Mouse (Mus musculus) MEL (cell line): ENCODE data around the gene Hspa4l. TPM values are rescaled to one million over a fixed set of nuclear protein-coding genes. Genes with fewer than 3 reads are reported as not detected.

Source experiments
- DNase-seq: peaks from one replicate; pipeline ENCODE4 v3.0.0; 2011; ENCODE audit warnings: low read depth, low spot score
- H3K27ac ChIP-seq: 2 replicates; pipeline ENCODE4 v1.5.1; 2012; ENCODE audit warnings: low read depth, mild to moderate bottlenecking, control low read depth, low read length, moderate library complexity; ENCODE audit not compliant: control insufficient read depth
- H3K27me3 ChIP-seq, 2 experiments: fragments of 150-350 bp in 1 of 2; sonication (generic) in 1 of 2; 2 replicates each; pipeline ENCODE4 v1.6.1; 2012; ENCODE audit warnings: low read length in 2 of 2, mild to moderate bottlenecking in 2 of 2, improper control_type of control experiment in 1 of 2, moderate library complexity in 1 of 2; ENCODE audit not compliant: insufficient read depth in 2 of 2, control insufficient read depth in 1 of 2
- H3K36me3 ChIP-seq, 2 experiments: 2 replicates each; pipeline ENCODE4 v1.6.1; 2012 to 2014; ENCODE audit warnings: low read length in 2 of 2, improper control_type of control experiment in 1 of 2, inconsistent platforms in 1 of 2, mild to moderate bottlenecking in 1 of 2; ENCODE audit not compliant: insufficient read depth in 2 of 2, control insufficient read depth in 1 of 2
- H3K4me1 ChIP-seq, 2 experiments: fragments of 150-350 bp in 1 of 2; sonication (generic) in 1 of 2; 2 replicates each; pipeline ENCODE4 v1.6.1; 2012; ENCODE audit warnings: low read length in 2 of 2, improper control_type of control experiment in 1 of 2, mild to moderate bottlenecking in 1 of 2; ENCODE audit not compliant: insufficient read depth in 2 of 2, control insufficient read depth in 1 of 2
- H3K4me3 ChIP-seq, 2 experiments: fragments of 150-350 bp in 1 of 2; sonication (generic) in 1 of 2; 2 replicates each; pipeline ENCODE4 v1.5.1; 2012; ENCODE audit warnings: low read depth in 2 of 2, low read length in 2 of 2, mild to moderate bottlenecking in 2 of 2, moderate library complexity in 2 of 2, control low read depth in 1 of 2, improper control_type of control experiment in 1 of 2; ENCODE audit not compliant: control insufficient read depth in 1 of 2, insufficient read depth in 1 of 2
- H3K79me2 ChIP-seq: 2 replicates; pipeline ENCODE4 v1.6.1; 2012; ENCODE audit warnings: mild to moderate bottlenecking, low read length, moderate library complexity; ENCODE audit not compliant: control insufficient read depth, poor library complexity, insufficient read depth
- H3K9ac ChIP-seq: 2 replicates; pipeline ENCODE4 v1.6.1; 2012; ENCODE audit warnings: low read depth, mild to moderate bottlenecking, control low read depth, low read length, moderate library complexity; ENCODE audit not compliant: control insufficient read depth, poor library complexity, severe bottlenecking
- H3K9me3 ChIP-seq: fragments of 150-350 bp; sonication (generic); replicated peaks from 2 replicates; pipeline ENCODE4 v1.6.1; 2012; ENCODE audit warnings: mild to moderate bottlenecking, low read length, improper control_type of control experiment, moderate library complexity; ENCODE audit not compliant: insufficient read depth
- BHLHE40 ChIP-seq: IDR thresholded peaks from 2 replicates; pipeline ENCODE4 v1.6.1; 2012; ENCODE audit warnings: low read depth, mild to moderate bottlenecking, inconsistent platforms, low read length, improper control_type of control experiment, borderline replicate concordance
- CHD1 ChIP-seq: IDR thresholded peaks from 2 replicates; pipeline ENCODE4 v1.6.1; 2012; ENCODE audit warnings: low read depth, mild to moderate bottlenecking, inconsistent platforms, low read length, improper control_type of control experiment
- CTCF ChIP-seq, 3 experiments: IDR thresholded peaks in 2 of 3; conservative IDR thresholded peaks in 1 of 3; 2 replicates each; pipeline ENCODE4 v1.5.1; 2011 to 2012; ENCODE audit warnings: low read length in 3 of 3, low read depth in 2 of 3, mild to moderate bottlenecking in 2 of 3, improper control_type of control experiment in 1 of 3, inconsistent platforms in 1 of 3, mixed read lengths in 1 of 3, moderate library complexity in 1 of 3; ENCODE audit not compliant: control insufficient read depth in 1 of 3, insufficient read depth in 1 of 3, poor library complexity in 1 of 3, severe bottlenecking in 1 of 3
- E2F4 ChIP-seq: IDR thresholded peaks from 2 replicates; pipeline ENCODE4 v1.6.1; 2011; ENCODE audit warnings: low read depth, low read length, improper control_type of control experiment, borderline replicate concordance
- ELF1 ChIP-seq: IDR thresholded peaks from 2 replicates; pipeline ENCODE4 v1.6.1; 2014; ENCODE audit warnings: low read depth, mild to moderate bottlenecking, inconsistent platforms, low read length, improper control_type of control experiment, moderate library complexity
- EP300 ChIP-seq, 2 experiments: IDR thresholded peaks; 2 replicates each; pipeline ENCODE4 v1.6.1; 2011; ENCODE audit warnings: improper control_type of control experiment in 2 of 2, low read length in 2 of 2, low read depth in 1 of 2, mild to moderate bottlenecking in 1 of 2
- ETS1 ChIP-seq: IDR thresholded peaks from 2 replicates; pipeline ENCODE4 v1.6.1; 2012; ENCODE audit warnings: low read depth, mild to moderate bottlenecking, inconsistent platforms, low read length, improper control_type of control experiment, moderate library complexity
- GABPA ChIP-seq: IDR thresholded peaks from 2 replicates; pipeline ENCODE4 v1.6.1; 2012; ENCODE audit warnings: low read depth, mild to moderate bottlenecking, inconsistent platforms, low read length, improper control_type of control experiment, moderate library complexity
- GATA1 ChIP-seq: IDR thresholded peaks from 2 replicates; pipeline ENCODE4 v1.6.1; 2011; ENCODE audit warnings: low read depth, low read length, improper control_type of control experiment
- HCFC1 ChIP-seq: IDR thresholded peaks from 2 replicates; pipeline ENCODE4 v1.6.1; 2012; ENCODE audit warnings: low read depth, mild to moderate bottlenecking, inconsistent platforms, low read length, improper control_type of control experiment, moderate library complexity
- JUND ChIP-seq: IDR thresholded peaks from 2 replicates; pipeline ENCODE4 v1.6.1; 2011; ENCODE audit warnings: low read depth, mild to moderate bottlenecking, improper control_type of control experiment, low read length
- KAT2A ChIP-seq: conservative IDR thresholded peaks from 2 replicates; pipeline ENCODE4 v1.6.1; 2012; ENCODE audit warnings: low read depth, low read length, improper control_type of control experiment, inconsistent platforms
- MAFK ChIP-seq: IDR thresholded peaks from 2 replicates; pipeline ENCODE4 v1.6.1; 2011; ENCODE audit warnings: low read depth, mild to moderate bottlenecking, low read length, improper control_type of control experiment, borderline replicate concordance
- MAX ChIP-seq: IDR thresholded peaks from 2 replicates; pipeline ENCODE4 v1.6.1; 2011; ENCODE audit warnings: low read length, improper control_type of control experiment
- MAZ ChIP-seq: IDR thresholded peaks from 2 replicates; pipeline ENCODE4 v1.6.1; 2012; ENCODE audit warnings: low read depth, mild to moderate bottlenecking, inconsistent platforms, low read length, improper control_type of control experiment
- MXI1 ChIP-seq: IDR thresholded peaks from 2 replicates; pipeline ENCODE4 v1.6.1; 2011; ENCODE audit warnings: mild to moderate bottlenecking, low read depth, low read length, improper control_type of control experiment
- MYB ChIP-seq: IDR thresholded peaks from 2 replicates; pipeline ENCODE4 v1.6.1; 2011; ENCODE audit warnings: mild to moderate bottlenecking, low read depth, low read length, improper control_type of control experiment
- MYC ChIP-seq: IDR thresholded peaks from 2 replicates; pipeline ENCODE4 v1.6.1; 2011; ENCODE audit warnings: low read depth, mild to moderate bottlenecking, low read length, improper control_type of control experiment, moderate library complexity
- NELFE ChIP-seq: IDR thresholded peaks from 2 replicates; pipeline ENCODE4 v1.6.1; 2011; ENCODE audit warnings: low read depth, low read length, improper control_type of control experiment
- NRF1 ChIP-seq: IDR thresholded peaks from 2 replicates; pipeline ENCODE4 v1.6.1; 2014; ENCODE audit warnings: low read depth, mild to moderate bottlenecking, inconsistent platforms, low read length, improper control_type of control experiment, moderate library complexity; ENCODE audit not compliant: poor library complexity, insufficient read depth, severe bottlenecking
- POLR2A ChIP-seq, 2 experiments: IDR thresholded peaks; 2 replicates each; pipeline ENCODE4 v1.6.1; 2011 to 2012; ENCODE audit warnings: low read length in 2 of 2, mild to moderate bottlenecking in 2 of 2, control low read depth in 1 of 2, improper control_type of control experiment in 1 of 2, low read depth in 1 of 2, moderate library complexity in 1 of 2; ENCODE audit not compliant: control insufficient read depth in 1 of 2, insufficient read depth in 1 of 2, poor library complexity in 1 of 2
- POLR2AphosphoS2 ChIP-seq: IDR thresholded peaks from 2 replicates; pipeline ENCODE4 v1.6.1; 2011; ENCODE audit warnings: low read length, improper control_type of control experiment
- POLR2AphosphoS5 ChIP-seq: IDR thresholded peaks from 2 replicates; pipeline ENCODE4 v1.6.1; 2012; ENCODE audit warnings: low read depth, borderline replicate concordance, mild to moderate bottlenecking, inconsistent platforms, low read length, moderate library complexity, mixed read lengths
- RAD21 ChIP-seq: IDR thresholded peaks from 2 replicates; pipeline ENCODE4 v1.6.1; 2011; ENCODE audit warnings: mild to moderate bottlenecking, low read depth, low read length, improper control_type of control experiment
- RCOR1 ChIP-seq: IDR thresholded peaks from 2 replicates; pipeline ENCODE4 v1.6.1; 2012; ENCODE audit warnings: low read depth, mild to moderate bottlenecking, inconsistent platforms, low read length, improper control_type of control experiment
- SMC3 ChIP-seq: IDR thresholded peaks from 2 replicates; pipeline ENCODE4 v1.6.1; 2011; ENCODE audit warnings: low read depth, low read length, improper control_type of control experiment
- TAL1 ChIP-seq: IDR thresholded peaks from 2 replicates; pipeline ENCODE4 v1.6.1; 2012; ENCODE audit warnings: mild to moderate bottlenecking, inconsistent platforms, low read length, moderate library complexity, mixed read lengths
- TBP ChIP-seq: IDR thresholded peaks from 2 replicates; pipeline ENCODE4 v1.8.0; 2011; ENCODE audit warnings: low read depth, low read length, improper control_type of control experiment
- TCF12 ChIP-seq: IDR thresholded peaks from 2 replicates; pipeline ENCODE4 v1.6.1; 2014; ENCODE audit warnings: low read depth, mild to moderate bottlenecking, inconsistent platforms, low read length, improper control_type of control experiment, moderate library complexity
- UBTF ChIP-seq: IDR thresholded peaks from 2 replicates; pipeline ENCODE4 v1.6.1; 2012; ENCODE audit warnings: low read depth, mild to moderate bottlenecking, inconsistent platforms, low read length, improper control_type of control experiment, moderate library complexity, borderline replicate concordance; ENCODE audit not compliant: insufficient read depth
- USF1 ChIP-seq: IDR thresholded peaks from 2 replicates; pipeline ENCODE4 v1.6.1; 2014; ENCODE audit warnings: low read depth, mild to moderate bottlenecking, inconsistent platforms, low read length, improper control_type of control experiment, moderate library complexity
- USF2 ChIP-seq, 2 experiments: IDR thresholded peaks; 2 replicates each; pipeline ENCODE4 v1.6.1; 2011 to 2012; ENCODE audit warnings: improper control_type of control experiment in 2 of 2, low read length in 2 of 2, borderline replicate concordance in 1 of 2, inconsistent platforms in 1 of 2, low read depth in 1 of 2, mild to moderate bottlenecking in 1 of 2; ENCODE audit not compliant: insufficient read depth in 1 of 2
- ZC3H11A ChIP-seq: IDR thresholded peaks from 2 replicates; pipeline ENCODE4 v1.6.1; 2012; ENCODE audit warnings: low read depth, mild to moderate bottlenecking, inconsistent platforms, low read length, improper control_type of control experiment
- ZMIZ1 ChIP-seq: IDR thresholded peaks from 2 replicates; pipeline ENCODE4 v1.6.1; 2012; ENCODE audit warnings: low read depth, mild to moderate bottlenecking, inconsistent platforms, low read length, improper control_type of control experiment, moderate library complexity
- ZNF384 ChIP-seq: IDR thresholded peaks from 2 replicates; pipeline ENCODE4 v1.6.1; 2012; ENCODE audit warnings: low read depth, mild to moderate bottlenecking, inconsistent platforms, low read length, improper control_type of control experiment
- polyA plus RNA-seq, 2 experiments: library from polyadenylated mRNA; stranded (reverse) in 1 of 2; unstranded in 1 of 2; fragments of >175 nt in 1 of 2; fragments of >200 nt in 1 of 2; gene quantifications; 2 replicates each; pipeline versions ENCODE4 v1.2.1 to v1.2.4; 2012; ENCODE audit warnings: low replicate concordance in 2 of 2, low read depth in 1 of 2; ENCODE audit not compliant: insufficient read length in 2 of 2, insufficient read depth in 1 of 2, missing spikeins in 1 of 2
- total RNA-seq: library from RNA; depleted of rRNA; stranded (reverse); fragments of 300-350 nt; gene quantifications from 2 replicates; pipeline ENCODE4 v1.2.3, GENCODE M21; 2012

The Hspa4l gene
- total and polyA plus RNA-seq, 3 experiments: 19.2 to 37.2 (median 35.7) TPM

GRCm38 (mm10) chr3:40744836-40745660 is 753 bp downstream of the Hspa4l start:
- Histone ChIP-seq H3K9me3 (no peaks in the 10 kb centered on the region), H3K9ac (peak overlapping the region; percentile 83), H3K79me2 (peaks cover 14% of the 10 kb centered on the region), H3K27me3 (no peaks in the 10 kb centered on the region), H3K4me3 (peak overlapping the region; percentile 88 to 100), H3K27ac (peak overlapping the region; percentile 69), H3K36me3 (peaks cover 0 to 21% of the 10 kb centered on the region in 2 experiments; a peak in 2 of 4 replicates), H3K4me1 (peaks cover 5 to 18% of the 10 kb centered on the region in 2 experiments)
- DNase-seq: peak; percentile 94
- TF ChIP-seq MXI1: peak; percentile 44
- no peak for TF ChIP-seq GABPA
- peak; percentile 66 for TF ChIP-seq ZMIZ1
- peak; percentile 55 for TF ChIP-seq NELFE
- peak; percentile 27 for TF ChIP-seq TCF12
- no peak for TF ChIP-seq USF1
- no peak for TF ChIP-seq TBP
- TF ChIP-seq HCFC1: peak; percentile 57; the same call in 1 of the 2 replicates
- TF ChIP-seq MAZ: peak; percentile 23; the same call in 1 of the 2 replicates
- peak in 1 of 2 experiments; percentile 53; a peak in 3 of 4 replicates for TF ChIP-seq EP300 (IDR thresholded peaks at IDR 0.05; ENCODE audit: low read depth in 1 of 2, low read length in 2 of 2)
- TF ChIP-seq POLR2AphosphoS2: peak; percentile 73; the same call in 1 of the 2 replicates
- no peak for TF ChIP-seq POLR2AphosphoS5
- TF ChIP-seq MYC: no peak
- no peak for TF ChIP-seq KAT2A
- no peak for TF ChIP-seq JUND
- TF ChIP-seq SMC3: no peak
- peak; percentile 59 to 76; a peak in 2 of 4 replicates for TF ChIP-seq POLR2A (IDR thresholded peaks at IDR 0.05; ENCODE audit: control insufficient read depth in 1 of 2, insufficient read depth in 1 of 2, low read depth in 1 of 2, low read length in 2 of 2, poor library complexity in 1 of 2)
- peak; percentile 73 for TF ChIP-seq NRF1
- TF ChIP-seq UBTF: no peak
- no peak for TF ChIP-seq USF2 (IDR thresholded peaks at IDR 0.05; ENCODE audit: borderline replicate concordance in 1 of 2, insufficient read depth in 1 of 2, low read depth in 1 of 2, low read length in 2 of 2)
- no peak for TF ChIP-seq CHD1
- TF ChIP-seq MYB: peak; percentile 56; the same call in 1 of the 2 replicates
- no peak for TF ChIP-seq E2F4
- 0 out of 2 replicates have a peak, but pooled peaks have one; percentile 41 for TF ChIP-seq ELF1
- no peak for TF ChIP-seq ZNF384
- TF ChIP-seq ZC3H11A: no peak
- no peak; the same call in 1 of the 2 replicates for TF ChIP-seq ETS1
- no peak for TF ChIP-seq CTCF (IDR thresholded peaks at IDR 0.05 in 2 of 3, conservative IDR thresholded peaks at IDR 0.05 in 1 of 3; ENCODE audit: control insufficient read depth in 1 of 3, insufficient read depth in 1 of 3, low read depth in 2 of 3, low read length in 3 of 3, poor library complexity in 1 of 3, severe bottlenecking in 1 of 3)
- TF ChIP-seq MAFK: no peak
- TF ChIP-seq GATA1: no peak
- no peak for TF ChIP-seq BHLHE40
- TF ChIP-seq TAL1: no peak
- no peak for TF ChIP-seq RCOR1
- peak; percentile 61; the same call in 1 of the 2 replicates for TF ChIP-seq MAX
- no peak for TF ChIP-seq RAD21
